Mouse (Mus musculus) intestine, postnatal 0 days (tissue): ENCODE data around the gene Sh3bgr. TPM values are rescaled to one million over a fixed set of nuclear protein-coding genes. Genes with fewer than 3 reads are reported as not detected.

Source experiments
- ATAC-seq: fragments of 200-750 bp; cut with Nextera tagmentation; 2 replicates; pipeline ENCODE4 v1.8.0; 2017; ENCODE audit warnings: mild to moderate bottlenecking, moderate TSS enrichment, moderate library complexity
- H3K27ac ChIP-seq: fragments of 300-500 bp; sonication (generic); 2 replicates; pipeline ENCODE4 v1.5.1; 2014; ENCODE audit warnings: mild to moderate bottlenecking, low read depth, low read length, moderate library complexity
- H3K27me3 ChIP-seq: fragments of 300-500 bp; sonication (generic); replicated peaks from 2 replicates; pipeline ENCODE4 v1.6.1; 2014; ENCODE audit warnings: low read length, mixed read lengths; ENCODE audit not compliant: control insufficient read depth, insufficient read depth
- H3K36me3 ChIP-seq: fragments of 300-500 bp; sonication (generic); 2 replicates; pipeline ENCODE4 v1.6.1; 2014; ENCODE audit warnings: mild to moderate bottlenecking, moderate library complexity; ENCODE audit not compliant: control insufficient read depth, insufficient read depth
- H3K4me1 ChIP-seq: fragments of 300-500 bp; sonication (generic); replicated peaks from 2 replicates; pipeline ENCODE4 v1.6.1; 2014; ENCODE audit warnings: antibody characterized with exemption, low read length, mixed read lengths; ENCODE audit not compliant: control insufficient read depth, insufficient read depth
- H3K4me2 ChIP-seq: fragments of 300-500 bp; sonication (generic); replicated peaks from 2 replicates; pipeline ENCODE4 v1.6.1; 2014; ENCODE audit warnings: low read depth, mild to moderate bottlenecking, moderate library complexity
- H3K4me3 ChIP-seq: fragments of 300-500 bp; sonication (generic); 2 replicates; pipeline ENCODE4 v1.5.1; 2014; ENCODE audit warnings: low read depth, low read length
- H3K9ac ChIP-seq: fragments of 300-500 bp; sonication (generic); 2 replicates; pipeline ENCODE4 v1.6.1; 2014; ENCODE audit warnings: mild to moderate bottlenecking, low read depth, low read length
- H3K9me3 ChIP-seq: fragments of 300-500 bp; sonication (generic); 2 replicates; pipeline ENCODE4 v1.6.1; 2016; ENCODE audit warnings: mixed run types; ENCODE audit not compliant: control insufficient read depth
- CTCF ChIP-seq: sonication (generic); IDR thresholded peaks from 2 replicates; pipeline ENCODE4 v1.5.1; 2016; ENCODE audit warnings: low read depth, mild to moderate bottlenecking, control low read depth, antibody characterized with exemption, moderate library complexity
- WGBS: fragments of 180-500 bp; shearing (Covaris S2); extraction: QIAGEN DNeasy Blood & Tissue Kit; methylation state at CpG from one replicate; pipeline ENCODE4 v1.1.7; 2014; 5-methylcytosine and 5-hydroxymethylcytosine counted together
- polyA plus RNA-seq: library from polyadenylated mRNA; unstranded; fragments of >200 nt; fragmentation: Nextera tagmentation; extraction: Ambion mirVana; gene quantifications from 2 replicates; pipeline ENCODE4 v1.2.1, GENCODE M21; 2015

The Sh3bgr gene
- 25.6 and 28.0 TPM in 2 replicates for polyA plus RNA-seq

GRCm38 (mm10) chr16:96199913-96200701 is at the start of gene Sh3bgr:
Gene Sh3bgr (plus strand): TSS chr16:96200450.
- Histone ChIP-seq H3K4me3 (peak within 1 kb of the TSS; percentile 20), H3K36me3 (no peaks in the 10 kb centered on the region), H3K4me1 (no peaks in the 10 kb centered on the region), H3K9me3 (no peaks in the 10 kb centered on the region), H3K4me2 (peak within 1 kb of the TSS; percentile 66), H3K27ac (no peak within 1 kb of the TSS), H3K27me3 (no peaks in the 10 kb centered on the region; the same call in 1 of the 2 replicates), H3K9ac (no peak within 1 kb of the TSS)
- WGBS, result 5% methylated on average over 20 of the region's 20 CpGs
- TF ChIP-seq CTCF, result no peak
- ATAC-seq, result peak; percentile 81

GRCm38 (mm10) chr16:96150995-96151394 is 49.3 kb upstream of the Sh3bgr start:
- ATAC-seq, result no peak
- no peaks in the 10 kb centered on the region for H3K4me1 ChIP-seq
- no peaks in the 10 kb centered on the region for H3K9me3 ChIP-seq
- TF ChIP-seq CTCF, result no peak
- 0 out of 2 replicates have a peak overlapping the region, but pooled peaks have one; percentile 28 for H3K27ac ChIP-seq
- no peak overlapping the region for H3K9ac ChIP-seq
- 0 out of 2 replicates have a peak overlapping the region, but pooled peaks have one; percentile 17 for H3K4me2 ChIP-seq
- H3K4me3 ChIP-seq, result no peak overlapping the region
- no peaks in the 10 kb centered on the region for H3K27me3 ChIP-seq
- WGBS, result 28% methylated on average over 4 of the region's 4 CpGs
- H3K36me3 ChIP-seq, result peaks cover 14% of the 10 kb centered on the region; the same call in 1 of the 2 replicates

- Histone ChIP-seq H3K4me3 (no peak overlapping the region), H3K9ac (no peak overlapping the region), H3K4me1 (no peaks in the 10 kb centered on the region), H3K9me3 (no peaks in the 10 kb centered on the region), H3K27ac (0 out of 2 replicates have a peak overlapping the region, but pooled peaks have one; percentile 28), H3K36me3 (peaks cover 14% of the 10 kb centered on the region; the same call in 1 of the 2 replicates), H3K4me2 (0 out of 2 replicates have a peak overlapping the region, but pooled peaks have one; percentile 17), H3K27me3 (no peaks in the 10 kb centered on the region)
- 15% methylated on average over 9 of the region's 9 CpGs for WGBS
- ATAC-seq, result peak; percentile 41; the same call in 1 of the 2 replicates
- peak; percentile 97 for TF ChIP-seq CTCF
Observed at GRCm38 (mm10) chr16:96151551-96151950, 48.7 kb upstream of the Sh3bgr start.

- Histone ChIP-seq H3K4me2 (no peak overlapping the region), H3K27ac (no peak overlapping the region), H3K9ac (no peak overlapping the region), H3K36me3 (peaks cover 10% of the 10 kb centered on the region; the same call in 1 of the 2 replicates), H3K27me3 (no peaks in the 10 kb centered on the region), H3K9me3 (no peaks in the 10 kb centered on the region), H3K4me1 (no peaks in the 10 kb centered on the region), H3K4me3 (no peak overlapping the region)
- TF ChIP-seq CTCF, result no peak
- no peak for ATAC-seq
- 94% methylated on average over 2 of the region's 2 CpGs for WGBS
Observed at GRCm38 (mm10) chr16:96154476-96154875, 45.8 kb upstream of the Sh3bgr start.

- Histone ChIP-seq H3K4me2 (no peak overlapping the region), H3K27ac (no peak overlapping the region), H3K4me1 (no peaks in the 10 kb centered on the region), H3K27me3 (no peaks in the 10 kb centered on the region), H3K9me3 (no peaks in the 10 kb centered on the region), H3K36me3 (peaks cover 10% of the 10 kb centered on the region; the same call in 1 of the 2 replicates), H3K9ac (no peak overlapping the region), H3K4me3 (no peak overlapping the region)
- ATAC-seq, result no peak
- TF ChIP-seq CTCF, result no peak
- WGBS, result 93% methylated on average over 8 of the region's 8 CpGs
Observed at GRCm38 (mm10) chr16:96156019-96156418, 44.2 kb upstream of the Sh3bgr start.

- H3K27ac ChIP-seq, result no peak overlapping the region
- 91% methylated on average over 11 of the region's 11 CpGs for WGBS
- no peak for ATAC-seq
- H3K4me3 ChIP-seq, result no peak overlapping the region
- H3K27me3 ChIP-seq, result no peaks in the 10 kb centered on the region
- no peak for TF ChIP-seq CTCF
- peaks cover 10% of the 10 kb centered on the region; the same call in 1 of the 2 replicates for H3K36me3 ChIP-seq
- no peaks in the 10 kb centered on the region for H3K4me1 ChIP-seq
- no peak overlapping the region for H3K4me2 ChIP-seq
- H3K9ac ChIP-seq, result no peak overlapping the region
- H3K9me3 ChIP-seq, result no peaks in the 10 kb centered on the region
Observed at GRCm38 (mm10) chr16:96157171-96157570, 43.1 kb upstream of the Sh3bgr start.
